Mouse (Mus musculus) lung, postnatal 0 days (tissue): ENCODE measurements around the gene Fzd9. TPM values are rescaled to one million over a fixed set of nuclear protein-coding genes. Genes with fewer than 3 reads are reported as not detected.
A peak's percentile ranks its signal among the peaks of the same experiment; 100 is the strongest.

Source experiments
- ATAC-seq: fragments of 200-750 bp; cut with Nextera tagmentation; 2 replicates; pipeline ENCODE4 v1.8.0; 2017; ENCODE audit warnings: moderate library complexity
- DNase-seq: peaks from one replicate; pipeline ENCODE4 v3.0.0-alpha.2; 2016; ENCODE audit warnings: low spot score
- H3K27ac ChIP-seq: fragments of 300-500 bp; sonication (generic); 2 replicates; pipeline ENCODE4 v1.5.1; 2014; ENCODE audit warnings: antibody characterized with exemption, mild to moderate bottlenecking, low read length, mixed read lengths
- H3K27me3 ChIP-seq: fragments of 300-500 bp; sonication (generic); replicated peaks from 2 replicates; pipeline ENCODE4 v1.6.1; 2014; ENCODE audit warnings: low read length, mixed read lengths; ENCODE audit not compliant: insufficient read depth
- H3K36me3 ChIP-seq: fragments of 300-500 bp; sonication (generic); 2 replicates; pipeline ENCODE4 v1.6.1; 2014; ENCODE audit warnings: low read length, mixed read lengths; ENCODE audit not compliant: insufficient read depth
- H3K4me1 ChIP-seq: fragments of 300-500 bp; sonication (generic); 2 replicates; pipeline ENCODE4 v1.6.1; 2014; ENCODE audit warnings: antibody characterized with exemption, low read depth, low read length, mixed read lengths; ENCODE audit not compliant: insufficient read depth
- H3K4me2 ChIP-seq: fragments of 300-500 bp; sonication (generic); replicated peaks from 2 replicates; pipeline ENCODE4 v1.6.1; 2014; ENCODE audit warnings: low read depth, mild to moderate bottlenecking, low read length, moderate library complexity, mixed read lengths
- H3K4me3 ChIP-seq: fragments of 300-500 bp; sonication (generic); 2 replicates; pipeline ENCODE4 v1.5.1; 2014; ENCODE audit warnings: low read depth, low read length
- H3K9ac ChIP-seq: fragments of 300-500 bp; sonication (generic); replicated peaks from 2 replicates; pipeline ENCODE4 v1.6.1; 2014; ENCODE audit warnings: low read depth, mild to moderate bottlenecking
- H3K9me3 ChIP-seq: fragments of 300-500 bp; sonication (generic); 2 replicates; pipeline ENCODE4 v1.6.1; 2016; ENCODE audit warnings: low read length, mixed read lengths
- CTCF ChIP-seq: IDR thresholded peaks from 2 replicates; pipeline ENCODE4 v1.5.1; 2016; ENCODE audit warnings: antibody characterized with exemption, mild to moderate bottlenecking
- EP300 ChIP-seq: IDR thresholded peaks from 2 replicates; pipeline ENCODE4 v1.6.1; 2016; ENCODE audit warnings: antibody characterized with exemption, mild to moderate bottlenecking, control low read depth
- WGBS: fragments of 180-500 bp; shearing (Covaris S2); extraction: QIAGEN DNeasy Blood & Tissue Kit; methylation state at CpG from one replicate; pipeline ENCODE4 v1.1.7; 2014; 5-methylcytosine and 5-hydroxymethylcytosine counted together
- polyA plus RNA-seq: library from polyadenylated mRNA; unstranded; fragments of >200 nt; fragmentation: Nextera tagmentation; extraction: Ambion mirVana; gene quantifications from 2 replicates; pipeline ENCODE4 v1.2.1, GENCODE M21; 2015

Fzd9 gene
- polyA plus RNA-seq, 1 experiment from 2014 or later, result 0.33 TPM

DNA sequence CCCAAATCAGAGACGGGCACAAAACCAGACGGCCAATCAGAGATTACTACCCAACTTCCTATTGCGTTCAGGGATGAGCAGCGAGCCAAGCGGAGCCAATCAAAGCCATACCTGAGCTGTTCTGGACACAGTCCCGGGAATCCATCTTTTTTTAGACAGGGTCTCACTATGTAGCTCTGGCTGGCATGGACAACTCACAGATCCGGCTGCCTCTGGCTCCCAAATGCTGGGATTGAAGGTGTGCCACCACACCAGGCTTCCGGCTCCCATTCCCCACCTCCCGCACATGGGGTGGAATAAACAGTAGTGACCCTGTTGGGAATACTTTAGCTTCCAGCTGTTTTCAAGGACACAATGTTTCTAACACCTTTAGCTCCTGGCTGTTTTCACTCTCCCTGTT is 29.2 kb upstream of the Fzd9 start:
- 68% methylated on average over 9 of the region's 9 CpGs for WGBS
- TF ChIP-seq CTCF, result no peak
- no peak for TF ChIP-seq EP300
- Histone ChIP-seq H3K9me3 (no peaks in the 10 kb centered on the region), H3K4me2 (no peak overlapping the region), H3K27ac (no peak overlapping the region), H3K4me3 (no peak overlapping the region), H3K9ac (no peak overlapping the region), H3K36me3 (no peaks in the 10 kb centered on the region), H3K4me1 (no peaks in the 10 kb centered on the region), H3K27me3 (peaks cover 4% of the 10 kb centered on the region; the same call in 1 of the 2 replicates)
- no peak for ATAC-seq
- DNase-seq, result no peak

DNA sequence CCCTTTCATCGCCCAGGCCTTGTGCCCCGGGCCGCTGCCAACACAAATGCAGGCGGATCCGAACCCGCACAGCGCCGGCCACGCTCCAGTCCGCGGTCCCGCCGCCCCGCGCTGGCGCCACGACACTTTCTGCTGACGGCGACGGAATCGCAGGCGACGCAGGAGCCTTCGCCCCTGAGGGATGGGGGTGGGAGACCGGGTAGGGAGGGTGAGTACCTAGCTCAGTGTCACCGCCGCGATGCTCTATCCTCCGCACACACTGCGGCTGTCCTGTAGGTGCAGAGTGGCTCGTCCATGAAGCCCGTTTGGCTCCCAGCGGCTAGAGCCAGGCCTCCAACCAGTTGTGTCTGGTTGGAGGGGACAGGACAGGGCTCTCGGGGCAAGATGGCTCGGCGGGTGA is 25.6 kb upstream of the Fzd9 start:
- Histone ChIP-seq H3K27me3 (peaks cover 4% of the 10 kb centered on the region; the same call in 1 of the 2 replicates), H3K9me3 (no peaks in the 10 kb centered on the region), H3K4me3 (0 out of 2 replicates have a peak overlapping the region, but pooled peaks have one; percentile 12), H3K36me3 (no peaks in the 10 kb centered on the region), H3K27ac (no peak overlapping the region), H3K4me2 (no peak overlapping the region; the same call in 1 of the 2 replicates), H3K9ac (no peak overlapping the region), H3K4me1 (no peaks in the 10 kb centered on the region; the same call in 1 of the 2 replicates)
- no peak for TF ChIP-seq EP300
- TF ChIP-seq CTCF, result no peak
- DNase-seq (no peak), ATAC-seq (no peak)
- WGBS, result 9% methylated on average over 36 of the region's 36 CpGs

DNA sequence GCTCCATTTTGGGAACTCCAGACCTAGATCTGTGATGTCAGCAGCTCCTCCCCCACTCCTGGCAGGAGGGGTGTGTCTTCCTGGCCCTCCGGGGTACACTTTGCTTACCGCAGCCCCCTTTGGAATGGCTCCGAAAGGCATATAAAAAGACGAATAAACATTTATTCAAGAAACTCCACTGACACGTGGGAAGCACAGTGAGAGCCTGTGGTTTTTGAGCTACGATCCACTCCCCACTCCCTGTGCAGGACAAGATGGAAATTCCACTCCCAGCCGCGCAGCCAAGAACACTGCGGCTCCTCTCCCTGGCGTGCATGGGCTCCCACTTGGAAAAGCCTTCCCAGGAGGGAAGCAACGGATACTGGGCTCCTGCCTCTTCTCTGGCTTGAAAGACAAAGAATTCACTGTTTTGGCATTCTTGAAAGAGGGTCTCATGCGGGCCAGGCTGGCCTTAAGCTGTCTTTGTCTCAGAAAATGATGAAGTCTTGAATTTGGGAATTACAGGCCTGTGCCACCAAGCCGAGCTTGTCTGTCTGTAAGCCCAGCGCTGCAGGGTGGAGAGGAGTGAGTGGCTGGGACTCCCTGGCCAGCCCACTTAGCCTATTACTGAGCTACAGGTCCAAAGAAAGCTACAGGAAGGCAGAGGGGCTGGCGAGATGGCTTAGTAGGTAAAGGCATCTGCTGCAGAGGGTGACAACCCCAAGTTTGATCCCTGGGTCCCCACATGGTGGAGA is 23.8 kb upstream of the Fzd9 start:
- Histone ChIP-seq H3K4me2 (peak overlapping the region; percentile 31), H3K36me3 (no peaks in the 10 kb centered on the region), H3K4me3 (no peak overlapping the region), H3K27me3 (peaks cover 4% of the 10 kb centered on the region; the same call in 1 of the 2 replicates), H3K9me3 (no peaks in the 10 kb centered on the region), H3K27ac (no peak overlapping the region), H3K9ac (no peak overlapping the region), H3K4me1 (no peaks in the 10 kb centered on the region; the same call in 1 of the 2 replicates)
- WGBS, result 23% methylated on average over 15 of the region's 15 CpGs
- ATAC-seq (no peak), DNase-seq (no peak)
- TF ChIP-seq CTCF, result no peak
- TF ChIP-seq EP300, result no peak

DNA sequence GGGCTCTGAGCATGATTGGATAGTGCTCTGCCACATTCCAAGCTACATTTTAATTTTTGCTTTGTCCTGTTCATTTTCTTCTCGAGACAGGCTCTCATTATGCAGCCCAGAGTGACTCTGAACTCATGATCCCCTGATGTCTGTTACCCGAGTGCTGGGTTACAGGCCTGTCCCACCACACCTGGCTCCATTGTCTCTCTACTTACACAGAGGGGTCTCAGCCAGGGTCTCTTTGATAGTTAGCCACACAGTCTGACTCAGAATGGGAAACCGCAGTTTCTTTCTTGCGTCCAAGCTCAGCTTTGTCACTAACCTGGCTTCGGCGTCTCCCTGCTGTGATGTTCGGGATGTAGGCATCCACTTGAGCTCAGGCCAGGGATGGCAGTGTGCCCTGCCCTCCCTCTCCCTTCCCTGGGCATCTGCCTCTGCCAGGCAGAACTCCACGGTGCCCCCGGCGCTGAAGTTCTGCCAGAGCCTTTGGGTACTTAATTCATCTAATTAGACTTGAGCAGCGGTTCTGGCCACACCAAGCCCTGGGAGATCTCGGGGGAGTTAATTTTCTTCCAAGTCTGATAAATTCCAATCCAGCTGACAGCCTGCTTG is 20.6 kb upstream of the Fzd9 start:
- Histone ChIP-seq H3K4me1 (no peaks in the 10 kb centered on the region; the same call in 1 of the 2 replicates), H3K4me3 (no peak overlapping the region), H3K27ac (no peak overlapping the region), H3K4me2 (no peak overlapping the region), H3K9me3 (no peaks in the 10 kb centered on the region), H3K36me3 (no peaks in the 10 kb centered on the region), H3K9ac (no peak overlapping the region), H3K27me3 (peaks cover 4% of the 10 kb centered on the region; the same call in 1 of the 2 replicates)
- ATAC-seq (no peak), DNase-seq (no peak)
- 77% methylated on average over 12 of the region's 12 CpGs for WGBS
- no peak for TF ChIP-seq CTCF
- TF ChIP-seq EP300, result no peak

DNA sequence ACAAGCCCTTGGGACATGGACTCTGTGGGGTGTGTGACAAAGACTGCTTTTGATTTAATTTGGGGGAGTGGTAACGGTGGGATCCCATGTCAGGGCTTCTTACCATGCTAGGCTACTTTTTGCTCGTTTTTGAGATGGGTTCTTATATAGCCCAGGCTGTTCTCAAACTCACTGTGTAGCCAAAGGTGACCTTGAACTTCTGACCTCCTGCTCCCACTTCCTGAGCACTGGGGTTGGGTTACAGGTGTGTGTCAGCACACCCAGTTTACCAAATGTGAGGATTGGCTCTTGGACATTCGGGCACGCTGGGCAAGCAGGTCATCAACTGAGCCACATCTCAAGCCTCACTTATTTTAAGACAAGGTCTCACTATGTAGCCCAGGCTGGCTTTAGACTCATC is 19.3 kb upstream of the Fzd9 start:
- H3K4me2 ChIP-seq, result no peak overlapping the region
- H3K4me3 ChIP-seq, result no peak overlapping the region
- DNase-seq (no peak), ATAC-seq (no peak)
- H3K9me3 ChIP-seq, result no peaks in the 10 kb centered on the region
- H3K4me1 ChIP-seq, result no peaks in the 10 kb centered on the region; the same call in 1 of the 2 replicates
- 71% methylated on average over 4 of the region's 4 CpGs for WGBS
- H3K27me3 ChIP-seq, result no peaks in the 10 kb centered on the region
- H3K27ac ChIP-seq, result no peak overlapping the region
- no peak overlapping the region for H3K9ac ChIP-seq
- TF ChIP-seq CTCF (no peak), EP300 (no peak)
- H3K36me3 ChIP-seq, result no peaks in the 10 kb centered on the region

DNA sequence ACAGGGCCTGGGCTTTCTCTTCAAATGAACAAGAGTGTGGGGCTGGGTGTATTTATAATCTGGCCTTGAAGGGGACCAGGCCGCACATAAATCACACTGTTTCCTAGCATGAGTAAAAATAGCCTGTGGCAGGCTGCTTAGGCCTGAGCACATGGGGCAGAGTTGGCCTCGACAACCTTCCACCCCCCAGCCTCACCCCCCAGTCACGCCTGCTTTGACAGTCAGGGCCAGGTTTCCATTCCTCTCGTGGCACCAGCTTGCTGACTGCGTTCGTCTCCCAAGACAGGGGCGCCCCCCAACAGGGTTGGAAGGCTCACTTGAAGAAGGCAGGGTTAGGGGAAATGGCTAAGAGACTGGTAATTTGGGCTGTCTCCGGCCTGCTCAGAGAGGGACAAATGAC is 18.4 kb upstream of the Fzd9 start:
- TF ChIP-seq EP300 (no peak), CTCF (no peak)
- Histone ChIP-seq H3K4me3 (no peak overlapping the region), H3K4me1 (no peaks in the 10 kb centered on the region; the same call in 1 of the 2 replicates), H3K36me3 (no peaks in the 10 kb centered on the region), H3K9me3 (no peaks in the 10 kb centered on the region), H3K27ac (no peak overlapping the region), H3K27me3 (no peaks in the 10 kb centered on the region), H3K9ac (no peak overlapping the region), H3K4me2 (no peak overlapping the region)
- WGBS, result 66% methylated on average over 8 of the region's 8 CpGs
- ATAC-seq (no peak), DNase-seq (no peak)
